Mouse (Mus musculus) heart, postnatal 0 days (tissue): Measurements from ENCODE around the gene Lefty2. TPM values are rescaled to one million over a fixed set of nuclear protein-coding genes. Genes with fewer than 3 reads are reported as not detected.

Experiments
- ATAC-seq: fragments of 200-750 bp; cut with Nextera tagmentation; 2 replicates; pipeline ENCODE4 v1.8.0; 2017; ENCODE audit warnings: low read depth, moderate number of reproducible peaks, moderate library complexity; ENCODE audit not compliant: insufficient read depth
- DNase-seq: peaks from one replicate; pipeline ENCODE4 v3.0.0-alpha.2; 2016; ENCODE audit warnings: low spot score
- H3K27ac ChIP-seq: fragments of 300-500 bp; sonication (generic); 2 replicates; pipeline ENCODE4 v1.5.1; 2014; ENCODE audit warnings: low read depth, mild to moderate bottlenecking
- H3K27me3 ChIP-seq: fragments of 300-500 bp; sonication (generic); 2 replicates; pipeline ENCODE4 v1.6.1; 2014; ENCODE audit warnings: low read length, mixed read lengths; ENCODE audit not compliant: control insufficient read depth, insufficient read depth
- H3K36me3 ChIP-seq: fragments of 300-500 bp; sonication (generic); replicated peaks from 2 replicates; pipeline ENCODE4 v1.6.1; 2014; ENCODE audit warnings: low read length, mixed read lengths; ENCODE audit not compliant: control insufficient read depth, insufficient read depth
- H3K4me1 ChIP-seq: fragments of 300-500 bp; sonication (generic); 2 replicates; pipeline ENCODE4 v1.6.1; 2014; ENCODE audit warnings: antibody characterized with exemption; ENCODE audit not compliant: control insufficient read depth, insufficient read depth
- H3K4me2 ChIP-seq: fragments of 300-500 bp; sonication (generic); 2 replicates; pipeline ENCODE4 v1.6.1; 2014; ENCODE audit warnings: low read depth, mild to moderate bottlenecking, low read length, moderate library complexity
- H3K4me3 ChIP-seq: fragments of 300-500 bp; sonication (generic); 2 replicates; pipeline ENCODE4 v1.5.1; 2014; ENCODE audit warnings: low read depth, low read length
- H3K9ac ChIP-seq: fragments of 300-500 bp; sonication (generic); replicated peaks from 2 replicates; pipeline ENCODE4 v1.6.1; 2014; ENCODE audit warnings: low read depth, low read length, mixed read lengths
- H3K9me3 ChIP-seq: fragments of 300-500 bp; sonication (generic); replicated peaks from 2 replicates; pipeline ENCODE4 v1.6.1; 2016; ENCODE audit warnings: low read length; ENCODE audit not compliant: control insufficient read depth
- CTCF ChIP-seq: IDR thresholded peaks from 2 replicates; pipeline ENCODE4 v1.5.1; 2016; ENCODE audit warnings: antibody characterized with exemption, control low read depth, low read depth
- EP300 ChIP-seq: IDR thresholded peaks from 2 replicates; pipeline ENCODE4 v1.6.1; 2016; ENCODE audit warnings: antibody characterized with exemption, low read depth
- WGBS: fragments of 180-500 bp; shearing (Covaris S2); extraction: QIAGEN DNeasy Blood & Tissue Kit; methylation state at CpG from one replicate; pipeline ENCODE4 v1.1.7; 2014; 5-methylcytosine and 5-hydroxymethylcytosine counted together
- polyA plus RNA-seq: library from polyadenylated mRNA; unstranded; fragments of >200 nt; fragmentation: Nextera tagmentation; extraction: Ambion mirVana; gene quantifications from 2 replicates; pipeline ENCODE4 v1.2.1, GENCODE M21; 2015
- total RNA-seq: library from RNA; depleted of rRNA; stranded (reverse); fragments of >200 nt; gene quantifications from 2 replicates; pipeline ENCODE4 v1.2.3, GENCODE M21; 2014; ENCODE audit warnings: low replicate concordance; rRNA removed

Gene Lefty2
- not detected in 2 replicates for total RNA-seq
- polyA plus RNA-seq = 0.05 and 0.07 TPM in 2 replicates

DNA sequence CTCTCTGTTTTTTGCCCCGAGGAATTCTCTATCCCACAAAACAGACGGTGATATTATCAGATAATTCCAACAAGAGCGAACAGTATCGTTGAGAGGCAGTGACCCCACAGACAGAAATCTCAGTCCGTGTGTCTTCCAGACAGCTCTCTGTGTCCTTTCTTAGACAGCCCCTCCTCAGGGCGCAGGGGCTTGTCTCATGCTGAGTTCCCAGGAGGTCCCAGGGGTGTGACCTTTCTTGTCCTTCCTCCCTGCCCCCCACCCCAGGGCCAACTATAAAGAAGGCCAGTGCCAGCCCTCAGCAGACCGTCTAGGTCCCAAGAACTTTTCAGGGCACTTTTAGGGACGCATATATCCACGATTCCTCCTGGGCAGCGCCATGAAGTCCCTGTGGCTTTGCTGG is at the start of gene Lefty2:
Lefty2 (plus strand) TSS at position 301 of the 400 bp plus-strand sequence.
- H3K36me3 ChIP-seq = no peaks in the 10 kb centered on the region
- H3K27ac ChIP-seq = no peak within 1 kb of the TSS
- no peak for DNase-seq
- TF ChIP-seq CTCF (no peak), EP300 (no peak)
- H3K9me3 ChIP-seq = no peaks in the 10 kb centered on the region
- 39% methylated on average over 10 of the region's 10 CpGs for WGBS
- H3K4me2 ChIP-seq = no peak within 1 kb of the TSS
- H3K4me3 ChIP-seq = no peak within 1 kb of the TSS
- no peak within 1 kb of the TSS for H3K9ac ChIP-seq
- peaks cover 11% of the 10 kb centered on the region; the same call in 1 of the 2 replicates for H3K4me1 ChIP-seq
- peaks cover 35% of the 10 kb centered on the region for H3K27me3 ChIP-seq
- no peak for ATAC-seq

DNA sequence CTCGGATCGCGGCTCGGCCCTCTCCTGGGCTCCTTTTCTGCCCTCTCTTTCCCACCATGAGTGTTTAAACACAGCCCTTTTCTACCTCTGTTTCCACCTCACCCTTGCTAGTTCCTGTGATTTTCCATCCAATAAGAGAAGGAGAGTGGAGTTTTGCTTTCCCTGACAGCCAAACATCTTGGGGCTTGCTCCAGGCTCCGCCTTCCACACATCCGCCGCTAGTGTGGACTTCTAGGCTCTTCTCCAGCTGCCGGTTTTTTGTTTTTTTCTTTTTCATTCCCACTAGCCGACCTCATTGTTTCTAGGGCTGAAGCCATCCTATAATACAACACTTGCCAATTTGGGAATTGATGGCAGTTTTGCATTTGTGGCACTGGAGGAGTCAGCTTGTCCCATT is 44.8 kb upstream of the Lefty2 start:
- peak overlapping the region; percentile 53 for H3K9ac ChIP-seq
- ATAC-seq = peak; percentile 57
- H3K4me1 ChIP-seq = peaks cover 36% of the 10 kb centered on the region
- no peak; the same call in 1 of the 2 replicates for TF ChIP-seq EP300
- no peak for TF ChIP-seq CTCF
- peak overlapping the region; percentile 98 for H3K27ac ChIP-seq
- WGBS = under 1% methylated on average over 9 of the region's 9 CpGs
- peak overlapping the region; percentile 56 for H3K4me2 ChIP-seq
- H3K4me3 ChIP-seq = peak overlapping the region; percentile 32
- no peaks in the 10 kb centered on the region for H3K27me3 ChIP-seq
- no peaks in the 10 kb centered on the region for H3K9me3 ChIP-seq
- DNase-seq = peak; percentile 95
- no peaks in the 10 kb centered on the region for H3K36me3 ChIP-seq

DNA sequence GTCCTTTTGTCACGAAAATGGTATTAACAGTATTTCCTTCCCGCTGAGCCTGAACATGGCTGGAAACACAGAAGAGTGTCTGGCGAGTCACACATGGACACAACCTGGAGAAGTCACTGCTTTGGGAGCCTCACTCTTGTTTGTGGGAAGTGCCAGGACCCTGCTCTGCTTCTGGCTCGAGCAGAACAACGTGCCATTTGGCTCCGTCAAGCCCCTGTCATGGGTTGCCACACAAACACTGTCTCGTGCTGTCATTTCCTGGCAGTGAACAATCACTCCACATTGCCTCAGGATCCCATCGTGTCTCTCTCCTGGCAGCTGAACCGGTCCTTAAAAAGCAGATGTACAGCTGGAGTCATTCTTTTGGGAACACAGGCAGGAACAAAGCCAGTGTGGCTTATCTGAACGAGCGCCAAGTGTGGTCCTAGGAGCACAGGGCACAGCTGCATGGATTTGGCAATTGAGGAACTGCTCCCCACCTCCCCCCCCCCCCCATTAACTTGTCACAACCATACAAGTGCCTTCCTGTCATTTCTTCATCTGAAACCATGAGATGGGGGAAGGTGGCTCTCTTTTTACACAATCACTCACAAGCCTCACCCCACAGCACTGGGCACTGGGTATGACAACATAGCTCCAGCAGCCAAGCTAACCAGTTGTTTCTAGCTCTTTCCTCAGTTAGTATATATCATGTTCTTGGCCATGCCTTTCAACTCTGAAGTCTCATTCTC is 44.2 kb upstream of the Lefty2 start:
- Histone ChIP-seq H3K9ac (peak overlapping the region; percentile 34; the same call in 1 of the 2 replicates), H3K9me3 (no peaks in the 10 kb centered on the region), H3K4me3 (peak overlapping the region; percentile 32), H3K27ac (peak overlapping the region; percentile 98), H3K27me3 (no peaks in the 10 kb centered on the region), H3K36me3 (no peaks in the 10 kb centered on the region), H3K4me1 (peaks cover 36% of the 10 kb centered on the region), H3K4me2 (peak overlapping the region; percentile 56)
- DNase-seq (peak; percentile 75), ATAC-seq (peak; percentile 28; the same call in 1 of the 2 replicates)
- TF ChIP-seq CTCF = no peak
- peak; percentile 54; the same call in 1 of the 2 replicates for TF ChIP-seq EP300
- 3% methylated on average over 11 of the region's 11 CpGs for WGBS

DNA sequence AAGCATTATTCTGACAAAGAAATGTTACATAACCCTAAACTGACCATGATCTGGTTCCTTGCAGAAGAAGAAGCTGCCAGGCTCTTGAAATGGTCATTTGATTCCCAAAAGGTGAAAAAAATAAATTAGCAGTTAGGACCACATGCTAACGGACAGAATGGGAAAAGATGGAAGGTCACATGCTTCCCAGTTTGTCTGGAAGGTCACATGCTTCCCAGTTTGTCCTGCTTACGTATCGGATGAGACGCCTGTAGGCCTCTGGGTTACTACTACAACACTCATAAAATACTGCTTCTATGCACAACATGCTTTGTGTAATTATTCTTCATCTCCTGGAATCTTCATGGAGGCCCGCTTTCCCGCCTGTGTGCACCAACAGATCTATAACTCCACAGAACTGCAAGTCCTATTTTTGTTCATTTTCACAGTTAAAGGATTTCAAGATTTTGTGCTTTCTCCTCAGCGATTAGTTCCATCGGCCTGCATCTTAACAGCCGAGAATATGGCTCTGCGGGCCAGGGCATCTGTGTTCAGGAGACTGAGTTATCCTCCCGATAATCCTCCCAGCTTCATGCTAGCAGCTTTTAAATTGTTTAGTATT is 43.1 kb upstream of the Lefty2 start:
- no peak for TF ChIP-seq EP300
- no peak for TF ChIP-seq CTCF
- Histone ChIP-seq H3K9me3 (no peaks in the 10 kb centered on the region), H3K36me3 (no peaks in the 10 kb centered on the region), H3K4me1 (peaks cover 36% of the 10 kb centered on the region), H3K27me3 (no peaks in the 10 kb centered on the region), H3K4me2 (peak overlapping the region; percentile 50), H3K9ac (peak overlapping the region; percentile 27), H3K4me3 (peak overlapping the region; percentile 31), H3K27ac (peak overlapping the region; percentile 98)
- WGBS = 34% methylated on average over 11 of the region's 11 CpGs
- DNase-seq (peak; percentile 36), ATAC-seq (no peak)

DNA sequence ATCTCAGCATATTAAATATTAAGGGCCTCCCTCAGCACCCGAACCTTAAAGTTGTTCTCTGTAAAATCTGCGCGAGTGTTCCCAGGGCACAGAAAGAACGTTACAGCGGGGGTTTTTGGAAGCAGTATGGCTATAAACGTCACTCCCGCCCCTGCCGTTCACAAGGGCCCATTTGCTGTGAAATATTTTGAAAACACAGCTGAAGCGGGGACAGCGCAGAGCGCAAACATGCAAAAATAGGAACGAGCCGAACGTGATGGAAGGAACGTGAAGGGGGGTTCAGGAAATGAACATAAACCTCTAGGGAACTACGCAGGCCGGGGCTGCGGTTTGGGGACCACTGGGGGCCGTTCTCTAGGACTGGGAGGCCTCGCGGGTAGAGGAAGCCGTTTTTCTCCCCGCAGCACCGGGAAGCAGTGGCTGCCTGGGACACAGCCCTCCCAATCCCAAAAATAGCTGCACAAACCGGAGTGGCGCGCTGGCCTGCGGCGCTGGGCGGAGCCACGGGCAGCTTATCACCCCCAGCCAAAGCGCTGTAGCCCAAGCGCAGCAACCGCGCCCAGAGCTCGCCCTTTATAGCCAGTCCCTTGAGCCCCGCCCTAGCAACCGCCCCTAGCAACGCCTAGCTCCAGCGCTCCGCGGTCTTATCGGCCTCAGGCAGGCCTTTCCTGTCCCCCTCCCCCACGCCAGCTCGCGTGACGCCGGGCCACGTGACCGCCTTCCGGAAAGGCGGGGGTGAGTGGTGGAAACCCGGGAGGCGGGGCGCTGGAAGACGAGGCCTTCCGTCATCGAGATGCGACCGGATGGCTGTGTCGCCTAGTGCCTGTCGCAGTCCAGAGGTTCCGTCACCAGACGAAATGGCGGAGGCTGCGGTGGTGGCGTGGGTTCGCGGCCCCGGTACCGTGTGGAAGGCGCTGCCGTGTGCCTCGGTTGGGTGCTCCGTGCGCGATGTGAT is 42.3 kb upstream of the Lefty2 start, which contains the start of gene Sde2:
Sde2 (plus strand) TSS at position 812 of the 955 bp plus-strand sequence.
- peak within 1 kb of the TSS; percentile 87 for H3K4me2 ChIP-seq
- ATAC-seq = peak; percentile 98
- TF ChIP-seq CTCF (no peak; the same call in 1 of the 2 replicates), EP300 (peak; percentile 100)
- H3K4me1 ChIP-seq = peaks cover 36% of the 10 kb centered on the region
- no peaks in the 10 kb centered on the region for H3K27me3 ChIP-seq
- peak within 1 kb of the TSS; percentile 83 for H3K9ac ChIP-seq
- WGBS = under 1% methylated on average over 77 of the region's 77 CpGs
- peak; percentile 99 for DNase-seq
- H3K9me3 ChIP-seq = no peaks in the 10 kb centered on the region
- H3K4me3 ChIP-seq = peak within 1 kb of the TSS; percentile 77
- peaks cover 5% of the 10 kb centered on the region for H3K36me3 ChIP-seq
- peak within 1 kb of the TSS; percentile 98 for H3K27ac ChIP-seq
